Mouse (Mus musculus) cerebellum, adult 18-20 months (tissue): Measurements from ENCODE around the gene Nfib.
A peak's percentile ranks its signal among the peaks of the same experiment; 100 is the strongest.

Source experiments
- DNase-seq, 2 experiments: peaks; one replicate each; pipeline ENCODE4 v3.0.0; 2021

The Nfib gene

DNA sequence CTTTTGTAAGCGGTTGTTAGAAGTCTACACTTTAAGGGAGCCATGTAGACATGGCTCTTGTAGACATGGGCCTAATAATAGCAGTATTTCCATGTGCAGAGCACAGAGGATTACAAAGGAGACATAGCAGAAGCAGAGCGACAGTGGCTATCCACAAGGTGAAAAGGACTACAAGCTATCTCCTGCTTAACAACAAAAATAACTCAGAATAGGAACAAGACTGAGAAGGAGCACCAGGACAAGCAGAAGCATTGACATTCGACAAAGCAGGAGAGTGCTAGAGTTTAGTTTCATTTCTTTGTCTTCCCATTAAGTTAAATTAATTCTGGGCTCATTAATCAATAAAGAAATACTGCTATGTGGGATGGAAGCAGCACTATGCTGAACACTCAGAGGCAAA is 372.1 kb downstream of the Nfib start:
- no peak for DNase-seq

DNA sequence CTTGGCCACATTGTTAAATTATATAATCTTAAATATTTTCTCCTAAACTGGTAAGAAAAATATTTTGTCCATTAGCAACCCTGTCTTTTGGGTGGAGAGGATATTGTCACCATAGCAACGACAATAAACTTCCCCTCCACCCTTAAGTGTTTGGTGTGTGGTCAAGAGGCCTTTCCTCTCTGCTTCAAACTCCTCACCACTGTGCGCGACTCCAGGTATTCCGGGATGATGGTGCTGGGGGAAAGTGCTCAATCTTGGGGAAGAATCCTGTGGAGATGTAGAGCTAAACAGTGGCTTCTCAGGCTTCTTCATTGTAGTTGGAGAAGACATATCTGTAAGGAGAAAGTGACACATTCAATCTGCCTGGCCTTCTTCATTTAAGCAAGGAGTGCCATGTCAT is 375.5 kb downstream of the Nfib start:
- no peak for DNase-seq

DNA sequence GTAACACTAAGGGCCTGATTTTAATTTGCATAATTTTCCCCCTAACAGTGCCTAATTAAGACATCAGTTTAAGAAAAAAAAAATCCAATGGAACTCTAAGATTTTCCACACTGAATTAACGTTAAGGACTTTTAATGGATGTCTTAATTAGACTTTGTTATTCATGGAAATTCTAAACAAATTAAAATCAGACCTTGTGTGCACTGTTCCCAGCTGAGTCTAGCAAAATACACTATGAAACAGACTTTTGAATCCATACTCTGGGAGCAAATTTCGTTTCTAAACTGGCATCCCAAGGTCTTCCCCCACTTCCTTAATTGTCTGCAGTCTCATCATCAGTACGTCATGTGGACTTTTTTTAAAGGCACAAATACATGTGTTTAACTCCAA is 379.4 kb downstream of the Nfib start:
- DNase-seq: no peak

DNA sequence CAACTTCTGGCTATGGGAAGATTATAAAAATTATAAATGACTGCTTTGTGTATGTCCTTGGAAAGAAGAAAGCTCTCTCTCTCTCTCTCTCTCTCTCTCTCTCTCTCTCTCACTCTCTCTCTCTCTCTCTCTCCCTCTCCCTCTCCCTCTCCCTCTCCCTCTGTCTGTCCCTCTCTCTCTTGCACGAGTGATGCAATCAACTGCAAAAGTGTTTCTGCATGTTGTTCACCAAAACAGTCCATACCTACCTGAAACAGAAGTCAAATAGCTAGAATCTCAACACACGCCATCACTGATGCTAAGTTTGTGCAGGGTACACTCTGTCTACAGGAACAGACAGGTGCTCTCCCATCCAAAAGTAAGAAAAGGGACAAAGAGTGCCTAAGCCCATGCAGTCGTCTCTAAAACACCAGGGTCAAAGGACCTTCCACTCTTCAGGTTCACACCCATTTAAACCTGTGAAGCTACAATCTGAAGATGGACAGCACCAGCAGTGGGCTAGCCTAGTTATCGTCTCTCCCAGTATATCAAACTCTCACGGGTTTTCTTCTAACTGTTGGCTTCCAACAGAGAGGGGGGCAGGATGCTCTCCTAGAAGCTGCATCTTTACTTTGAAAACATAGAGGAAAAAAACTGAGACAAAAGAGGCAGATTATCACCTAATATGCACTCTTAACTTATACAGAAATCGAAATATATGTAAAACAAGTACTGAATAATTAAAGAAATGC is 380.0 kb downstream of the Nfib start:
- no peak for DNase-seq

DNA sequence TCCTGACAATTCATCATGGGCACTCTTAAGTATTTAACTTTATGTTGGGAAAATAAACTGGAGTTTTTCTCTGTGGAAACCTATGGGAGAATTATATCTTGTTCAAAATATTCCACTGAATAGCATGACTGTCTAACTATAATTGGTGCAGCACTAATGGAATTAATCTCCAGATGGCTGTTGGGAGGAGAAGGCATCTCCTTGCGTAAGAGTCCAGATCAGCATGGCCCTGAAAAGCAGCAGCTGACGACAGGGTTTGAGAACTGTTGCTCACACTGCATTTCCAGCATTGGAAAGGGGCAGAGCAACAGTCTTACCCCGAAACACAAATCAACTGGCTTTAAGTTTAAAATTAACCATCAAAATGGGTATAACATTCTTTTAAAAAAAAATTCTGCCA is 380.6 kb downstream of the Nfib start:
- peak in 1 of 2 experiments; percentile 44 for DNase-seq

DNA sequence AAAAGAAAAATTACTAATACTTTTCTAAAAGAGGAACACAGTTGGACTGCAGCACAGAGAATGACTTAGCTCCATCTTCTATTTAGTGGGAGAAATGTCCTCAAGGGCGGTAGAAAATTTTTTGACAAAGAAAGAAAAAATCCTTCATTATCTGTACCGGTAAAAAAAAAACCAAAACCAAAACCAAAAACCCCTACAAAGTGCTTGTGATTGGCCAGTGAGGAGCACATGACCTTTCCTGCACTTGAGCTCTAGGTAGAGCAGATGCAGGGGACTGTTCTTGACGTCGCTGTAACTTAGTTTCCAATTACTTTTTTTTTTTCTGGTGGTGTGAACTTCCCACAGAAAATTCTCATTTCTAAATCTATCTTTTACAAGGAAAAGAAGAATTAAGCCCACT is 384.5 kb downstream of the Nfib start:
- DNase-seq: no peak

DNA sequence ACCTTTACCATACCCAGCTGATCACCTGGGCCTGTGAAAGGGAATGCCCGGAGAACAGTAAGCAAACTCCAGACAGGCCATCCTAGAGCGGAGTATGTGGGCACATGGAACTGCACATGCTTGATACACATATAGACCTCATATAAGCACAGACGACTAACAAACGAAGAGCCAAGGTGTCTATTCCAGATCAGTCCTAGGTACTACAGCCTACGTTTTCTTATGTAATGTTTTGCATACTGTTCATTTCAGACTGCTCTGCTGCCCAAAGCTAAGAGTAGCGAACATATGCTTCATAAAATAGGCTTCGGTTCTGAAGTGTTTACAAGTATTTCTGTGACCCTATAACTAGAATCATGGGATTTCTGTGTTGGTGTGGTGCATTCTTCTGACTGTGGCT is 386.2 kb downstream of the Nfib start:
- DNase-seq: no peak

DNA sequence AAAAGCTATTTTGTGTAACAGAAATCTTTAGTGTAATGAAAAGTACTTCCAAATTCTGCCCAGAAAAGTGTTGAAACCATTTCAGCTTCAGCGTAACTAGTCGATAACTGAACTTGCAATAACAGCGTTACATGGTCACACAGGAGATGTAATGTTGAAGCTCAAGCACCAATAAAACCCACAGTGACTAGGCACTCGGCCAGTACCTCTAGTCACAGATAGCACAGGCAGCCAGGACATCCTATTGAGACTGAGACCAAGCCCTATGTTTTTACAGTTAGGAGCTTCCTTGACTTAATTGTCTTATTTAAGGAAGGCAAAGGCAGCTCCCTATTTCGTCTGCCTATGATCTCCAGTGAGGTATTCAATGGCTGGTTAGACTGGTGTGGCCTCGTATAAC is 389.4 kb downstream of the Nfib start:
- peak; percentile 49 to 54 for DNase-seq

DNA sequence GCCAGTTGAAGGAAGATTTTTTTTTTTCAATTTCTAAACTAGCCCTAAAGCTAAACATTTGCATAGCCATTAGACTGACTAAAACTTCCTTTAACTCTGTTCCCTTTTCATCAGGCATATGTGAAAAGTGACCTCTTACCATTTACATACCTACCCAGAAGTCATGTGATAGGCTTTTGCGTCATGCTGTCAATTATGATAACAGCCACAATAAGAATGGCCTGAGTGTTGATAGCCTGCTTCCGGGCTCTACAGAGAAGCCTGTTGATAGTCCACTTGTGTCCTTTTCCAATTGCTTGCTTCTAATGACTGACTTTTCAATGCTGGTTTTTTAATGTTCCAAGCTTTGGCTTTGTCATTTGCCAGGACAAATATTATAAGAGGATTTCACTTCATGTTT is 389.8 kb downstream of the Nfib start:
- no peak for DNase-seq

DNA sequence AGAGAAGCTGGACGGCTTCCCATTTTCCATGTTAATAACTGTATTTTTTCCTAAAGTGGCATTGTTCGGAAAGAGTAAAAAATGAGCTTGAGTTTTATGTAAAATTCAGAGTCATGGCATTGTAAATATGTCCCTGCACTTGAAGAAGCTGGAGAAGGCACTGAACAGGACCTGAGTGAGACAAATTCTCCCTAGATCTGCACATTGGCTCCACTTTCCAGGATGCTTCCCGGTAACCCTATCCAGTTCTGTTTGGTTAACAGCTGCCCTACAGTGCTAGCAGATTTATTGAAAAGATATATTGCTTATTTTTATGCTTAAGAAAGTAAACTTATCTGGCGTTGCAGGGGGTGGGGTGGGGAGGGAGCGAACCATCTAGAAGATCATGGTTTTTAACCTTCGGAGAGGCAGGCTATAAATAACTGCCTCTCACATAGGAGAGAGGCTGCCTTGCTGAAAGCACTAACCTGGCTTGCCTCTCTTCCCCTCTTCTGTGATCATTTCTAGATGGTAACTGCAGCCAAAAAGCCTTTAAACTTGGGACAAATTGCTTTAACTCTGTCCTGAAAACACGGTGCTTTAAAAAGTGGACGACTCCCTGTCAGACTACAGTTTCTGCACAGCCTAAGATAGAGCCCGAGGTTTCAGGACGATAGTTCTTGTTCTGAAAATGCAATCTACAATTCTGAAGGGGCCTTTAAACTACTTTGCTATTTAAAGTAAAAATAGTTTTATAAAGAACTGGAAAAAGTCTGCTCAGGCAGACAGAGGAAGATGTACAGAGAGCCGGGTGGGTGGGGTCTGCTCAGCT is 394.4 kb downstream of the Nfib start:
- no peak for DNase-seq

DNA sequence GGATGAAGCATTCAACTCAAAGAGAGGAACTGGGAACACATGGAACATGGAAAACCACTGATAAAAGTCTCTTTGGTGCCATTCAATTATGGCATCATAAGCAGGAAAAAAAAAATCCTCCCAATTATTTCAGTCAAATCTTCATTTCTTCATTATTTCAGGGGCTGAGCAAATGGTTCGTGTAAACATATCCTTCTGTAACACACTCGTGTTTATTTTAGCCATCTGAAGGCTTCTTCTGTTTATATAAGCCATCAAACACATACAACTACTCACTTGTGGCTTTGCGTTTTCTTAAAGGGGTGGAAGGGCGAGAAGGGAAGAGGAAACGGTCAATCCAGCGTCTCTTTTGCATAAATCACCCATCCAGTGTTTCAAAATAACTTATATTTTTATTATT is 399.5 kb downstream of the Nfib start:
- DNase-seq: no peak

DNA sequence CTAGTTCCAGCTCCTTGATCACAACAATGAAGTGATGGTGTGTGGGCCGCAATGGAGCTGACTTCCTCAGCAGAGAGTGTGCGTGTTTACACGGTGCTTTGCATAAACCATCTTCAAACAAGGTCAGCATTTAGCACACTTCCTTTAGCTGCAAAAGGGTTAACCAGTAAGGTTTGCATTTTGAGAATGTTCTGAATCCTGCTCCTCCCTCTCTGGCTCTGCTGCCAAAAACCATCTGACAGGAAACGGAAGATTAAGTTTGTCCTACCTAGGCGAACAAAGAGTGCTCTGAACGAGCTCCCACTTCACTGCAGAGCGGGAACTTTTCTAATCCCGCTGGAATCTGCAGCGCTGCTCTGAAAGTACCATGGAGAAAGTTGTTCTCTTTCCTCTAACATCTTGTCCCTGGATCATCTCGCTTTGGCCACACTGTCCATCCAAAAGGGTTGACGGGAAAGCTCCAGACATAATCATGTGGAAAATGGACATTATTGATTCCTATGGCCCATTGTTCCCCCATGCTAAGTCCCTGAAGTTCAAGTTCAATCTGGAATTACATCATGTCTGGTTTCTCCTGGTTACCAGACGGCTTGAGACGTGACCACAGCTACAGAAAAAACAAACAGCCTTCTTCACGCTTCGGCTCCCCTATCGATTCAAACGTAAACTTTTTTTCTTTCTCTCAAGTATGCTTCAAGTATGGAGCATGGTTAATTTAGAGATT is 401.2 kb downstream of the Nfib start:
- DNase-seq: peak in 1 of 2 experiments; percentile 22

DNA sequence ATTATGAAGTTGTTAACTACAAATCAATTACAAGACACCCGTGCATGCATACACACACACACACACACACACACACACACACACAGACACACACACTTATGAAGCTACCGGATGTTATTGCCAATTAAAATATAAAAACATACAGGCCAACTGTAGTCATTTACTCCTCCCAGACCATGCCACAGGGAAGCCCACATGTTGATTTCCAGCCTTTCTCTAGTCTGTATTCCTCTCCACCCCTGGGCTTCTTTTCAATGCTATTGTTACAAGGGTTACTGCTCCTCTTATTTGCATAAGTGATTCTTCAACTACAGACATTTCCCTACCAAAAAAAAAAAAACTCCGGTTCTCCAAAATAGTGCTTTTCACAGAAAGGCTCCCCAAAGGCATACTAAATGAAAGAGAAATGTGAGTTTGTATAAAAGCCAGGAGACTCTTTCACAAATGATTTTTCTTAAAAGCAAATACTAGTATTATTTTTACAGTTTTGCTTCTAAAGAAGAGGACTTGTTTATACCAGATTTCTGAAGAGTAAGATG is 402.1 kb downstream of the Nfib start:
- no peak for DNase-seq

DNA sequence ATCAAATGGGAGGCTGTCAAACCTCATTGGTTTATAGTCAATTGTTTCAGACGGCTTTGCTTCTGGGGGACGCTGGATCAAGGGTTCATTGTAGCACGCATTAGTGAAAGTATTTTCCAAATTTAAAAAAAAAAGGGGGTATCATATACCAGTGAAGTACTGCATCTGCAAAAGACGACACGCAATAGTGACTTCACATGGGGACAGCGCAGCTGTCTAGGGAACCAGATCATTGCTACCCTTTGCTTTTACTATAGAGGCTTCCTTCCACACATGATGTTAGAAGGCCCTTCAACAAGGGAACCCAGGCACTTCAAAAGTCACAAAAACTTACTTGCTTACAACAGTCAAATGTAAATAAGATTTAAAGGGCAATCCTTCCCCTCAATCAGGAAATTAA is 402.6 kb downstream of the Nfib start:
- no peak for DNase-seq

DNA sequence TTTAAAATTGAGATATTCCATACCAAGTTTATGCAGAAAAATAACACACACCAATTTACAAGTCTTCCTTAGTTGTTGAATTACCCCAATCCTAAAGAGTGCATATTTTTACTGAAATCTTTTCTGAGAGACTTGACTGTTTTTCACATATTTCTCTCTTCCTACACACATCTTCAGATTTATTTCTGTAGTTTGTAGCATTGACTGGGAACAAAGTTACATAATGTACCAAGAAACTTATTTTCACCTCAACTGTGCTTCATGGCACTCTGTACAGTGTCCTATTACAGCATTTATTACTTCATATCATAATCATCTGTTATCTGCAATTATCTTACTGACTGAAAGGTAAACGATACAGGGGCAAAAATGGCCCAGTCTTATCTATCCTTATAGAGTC is 406.9 kb downstream of the Nfib start:
- DNase-seq: no peak

DNA sequence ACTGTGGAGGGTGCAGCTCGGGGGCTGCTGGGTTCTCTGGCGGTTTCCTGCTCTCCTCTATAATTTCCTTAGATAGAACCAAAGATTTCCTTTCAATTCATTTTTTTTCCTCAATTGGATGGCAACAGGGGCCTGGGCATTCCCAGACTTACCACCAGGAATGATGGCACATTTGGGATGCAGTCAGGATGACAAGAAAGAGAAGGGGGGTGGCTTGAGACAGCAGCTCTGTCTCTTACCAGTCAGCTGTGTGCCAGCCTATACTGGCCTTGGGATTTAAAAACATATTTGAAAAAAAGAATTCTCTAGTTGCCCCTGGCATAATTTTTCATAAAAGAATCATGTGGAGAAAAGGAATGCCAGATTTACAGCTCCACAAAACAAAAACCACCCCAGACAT is 408.0 kb downstream of the Nfib start:
- DNase-seq: no peak

DNA sequence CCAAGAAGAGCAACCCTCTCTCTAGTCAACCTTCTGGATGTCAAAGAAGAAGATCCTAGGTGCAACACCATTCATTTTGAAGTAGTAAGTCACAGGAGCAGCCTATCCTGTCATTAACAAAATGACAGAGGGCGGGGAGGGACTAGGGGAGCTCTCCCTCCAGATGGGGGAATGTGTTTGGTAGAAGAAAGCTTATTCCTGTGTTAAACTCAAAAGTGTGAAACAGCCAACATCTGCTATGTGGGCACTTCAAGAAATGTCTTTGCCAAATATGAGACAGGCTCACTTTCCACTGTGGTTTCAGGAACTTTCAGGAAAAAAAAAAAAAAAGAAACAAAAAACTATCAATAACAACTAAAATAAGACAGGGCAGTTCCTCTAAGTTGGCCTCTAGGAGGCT is 411.5 kb downstream of the Nfib start:
- DNase-seq: no peak

DNA sequence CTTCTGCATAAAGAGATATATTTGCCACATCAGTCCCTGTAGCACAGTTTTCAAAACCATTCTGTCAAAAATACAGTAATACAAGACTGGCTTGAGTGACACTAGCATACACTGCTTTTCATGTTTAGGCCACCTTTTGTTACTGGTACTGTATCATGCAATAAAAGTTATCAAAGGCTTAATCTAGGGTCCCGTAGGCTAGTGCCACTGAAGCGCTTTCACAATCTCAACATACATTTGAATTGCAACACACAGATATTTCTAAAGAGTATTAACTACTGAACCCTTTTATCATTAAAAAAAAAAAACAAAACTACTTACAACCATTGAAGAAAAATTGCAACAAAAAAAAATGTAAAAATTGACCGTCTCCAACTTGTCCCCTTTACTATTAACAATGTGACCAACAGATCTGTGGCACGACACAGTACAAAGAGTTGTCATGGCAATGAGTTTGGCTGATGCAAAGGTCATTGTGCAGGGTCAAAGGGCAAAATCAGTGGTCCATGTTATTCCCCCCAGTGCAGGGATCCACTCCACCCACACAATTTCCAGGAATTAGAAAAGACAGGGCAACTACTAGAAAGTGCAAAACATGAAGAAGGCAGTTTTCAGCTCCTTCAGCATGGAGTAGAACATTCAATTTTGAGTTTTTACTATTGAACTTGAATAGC is 414.2 kb downstream of the Nfib start:
- no peak for DNase-seq

DNA sequence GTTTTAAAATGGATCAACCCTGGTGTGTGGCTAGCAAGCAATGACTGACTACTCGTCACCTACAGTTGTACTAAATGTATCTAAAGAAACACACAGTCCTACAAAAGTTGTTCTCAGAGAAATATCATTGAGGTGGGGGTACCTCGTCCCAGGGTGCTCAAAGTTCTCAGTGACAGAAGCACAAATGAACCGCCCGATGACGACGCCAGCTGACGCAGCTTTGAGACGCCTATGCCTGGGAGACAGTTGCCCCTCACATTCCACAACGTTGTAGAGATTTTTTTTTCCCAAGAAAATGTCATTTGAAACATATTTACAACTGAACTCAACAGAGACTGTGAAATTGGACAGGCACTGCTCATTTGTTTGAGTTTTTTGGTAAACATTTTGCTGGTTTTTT is 414.9 kb downstream of the Nfib start:
- no peak for DNase-seq

DNA sequence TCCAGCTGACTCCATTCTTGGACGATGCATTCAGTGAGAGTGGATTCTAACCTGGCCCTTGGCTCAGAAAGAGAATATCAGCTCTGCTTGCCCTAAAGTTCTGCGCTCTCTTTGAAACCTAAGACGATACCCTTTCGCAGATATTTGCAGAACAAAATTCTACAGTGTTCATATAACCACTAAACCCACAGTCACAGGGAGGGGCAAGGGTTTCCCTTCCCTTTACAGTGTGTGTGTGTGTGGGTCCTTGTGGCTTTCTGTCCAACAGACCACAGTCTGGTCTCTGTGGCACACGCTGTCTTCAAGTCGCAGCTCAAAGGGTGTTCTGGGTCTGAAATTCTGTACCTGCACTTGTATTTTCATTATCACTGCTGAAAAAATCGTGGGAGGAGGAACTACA is 416.0 kb downstream of the Nfib start:
- no peak for DNase-seq

DNA sequence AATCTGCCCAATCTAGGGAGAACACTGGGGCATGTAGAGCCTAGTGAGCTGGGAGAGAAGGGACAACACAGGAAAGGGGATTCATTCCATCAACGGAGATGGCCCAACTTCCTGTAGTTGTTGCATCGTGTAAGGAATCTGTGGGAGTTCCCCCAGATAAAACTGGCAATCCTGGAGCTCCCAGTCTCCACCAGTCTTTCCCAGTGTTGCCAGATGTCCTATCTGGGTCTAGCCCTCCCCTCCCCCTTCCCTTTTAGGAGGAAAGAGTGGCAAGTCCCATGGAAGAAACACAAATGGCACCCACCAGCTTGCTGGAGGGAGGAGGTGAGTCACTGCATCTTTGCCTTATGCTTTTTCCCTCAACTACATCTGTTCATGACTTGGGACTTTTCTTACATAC is 417.4 kb downstream of the Nfib start:
- no peak for DNase-seq

DNA sequence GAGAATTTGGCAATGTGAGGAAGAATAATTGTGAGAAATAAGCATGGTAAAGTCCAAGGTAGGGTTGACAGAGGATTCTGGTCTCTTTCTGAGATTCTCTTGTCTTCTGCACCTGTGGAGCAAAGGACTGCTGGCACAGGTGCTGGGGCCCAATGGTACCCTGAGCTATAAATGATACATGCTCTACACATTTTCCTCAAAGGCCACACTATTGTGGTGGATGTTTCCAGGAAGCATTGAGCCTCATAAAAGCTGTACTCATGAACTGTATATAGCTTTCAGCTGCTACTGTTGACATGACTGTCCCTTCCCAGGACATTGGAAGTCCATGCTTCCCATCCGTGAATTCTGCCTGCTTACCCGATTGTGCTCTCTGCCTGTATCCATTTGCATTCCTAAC is 418.1 kb downstream of the Nfib start:
- no peak for DNase-seq

DNA sequence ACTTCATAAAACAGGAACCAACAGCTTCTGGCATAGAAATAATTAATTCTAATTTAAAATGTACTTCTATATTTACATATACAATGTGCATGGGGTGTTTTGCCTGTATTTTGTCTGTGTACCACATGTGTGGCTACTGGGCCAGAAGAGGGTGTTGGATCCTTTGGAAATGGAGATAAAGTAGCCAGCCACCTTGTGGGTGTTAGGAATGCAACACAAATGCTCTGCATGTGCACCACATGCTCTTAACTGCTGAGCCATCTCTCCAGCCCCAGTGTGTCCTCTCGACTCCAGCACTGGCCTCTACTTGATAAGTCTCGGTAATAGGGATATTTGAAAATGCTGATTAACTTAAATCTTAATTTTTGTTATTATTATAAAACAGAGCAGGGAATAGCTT is 418.6 kb downstream of the Nfib start:
- DNase-seq: no peak
